Mouse (Mus musculus) forebrain, embryonic 13.5 days (tissue): ENCODE results near the gene Fgf15. TPM values are rescaled to one million over a fixed set of nuclear protein-coding genes. Genes with fewer than 3 reads are reported as not detected.
"Not testable (repeated sequence)": the region's sequence is repeated elsewhere in the genome, so short reads cannot be mapped to it uniquely, and the experiment has no call there.

Source experiments
- ATAC-seq: fragments of 200-750 bp; cut with Nextera tagmentation; 2 replicates; pipeline ENCODE4 v1.8.0; 2017
- H3K27ac ChIP-seq: fragments of 300-500 bp; sonication (generic); 2 replicates; pipeline ENCODE4 v1.5.1; 2015; ENCODE audit warnings: inconsistent platforms, mild to moderate bottlenecking, moderate library complexity
- H3K27me3 ChIP-seq: fragments of 300-500 bp; sonication (generic); 2 replicates; pipeline ENCODE4 v1.6.1; 2015; ENCODE audit warnings: mild to moderate bottlenecking, inconsistent platforms
- H3K36me3 ChIP-seq: fragments of 300-500 bp; sonication (generic); 2 replicates; pipeline ENCODE4 v1.6.1; 2015; ENCODE audit warnings: mild to moderate bottlenecking, inconsistent platforms; ENCODE audit not compliant: poor library complexity, severe bottlenecking
- H3K4me1 ChIP-seq: fragments of 300-500 bp; sonication (generic); 2 replicates; pipeline ENCODE4 v1.6.1; 2015; ENCODE audit warnings: inconsistent platforms
- H3K4me2 ChIP-seq: fragments of 300-500 bp; sonication (generic); 2 replicates; pipeline ENCODE4 v1.6.1; 2015; ENCODE audit warnings: inconsistent platforms, mild to moderate bottlenecking, moderate library complexity
- H3K4me3 ChIP-seq: fragments of 300-500 bp; sonication (generic); 2 replicates; pipeline ENCODE4 v1.5.1; 2015; ENCODE audit warnings: mild to moderate bottlenecking, inconsistent platforms
- H3K9ac ChIP-seq: fragments of 300-500 bp; sonication (generic); 2 replicates; pipeline ENCODE4 v1.6.1; 2015; ENCODE audit warnings: mild to moderate bottlenecking, inconsistent platforms
- H3K9me3 ChIP-seq: fragments of 300-500 bp; sonication (generic); replicated peaks from 2 replicates; pipeline ENCODE4 v1.6.1; 2016; ENCODE audit warnings: inconsistent platforms
- WGBS: fragments of 180-500 bp; shearing (Covaris S2); methylation state at CpG from one replicate; pipeline ENCODE4 v1.1.7; 2015; 5-methylcytosine and 5-hydroxymethylcytosine counted together
- polyA plus RNA-seq: library from polyadenylated mRNA; unstranded; fragments of >200 nt; fragmentation: Nextera tagmentation; extraction: Ambion mirVana; gene quantifications from 2 replicates; pipeline ENCODE4 v1.2.1, GENCODE M21; 2015

Fgf15 gene
- polyA plus RNA-seq, 1 experiment from 2014 or later = 48.2 TPM

DNA sequence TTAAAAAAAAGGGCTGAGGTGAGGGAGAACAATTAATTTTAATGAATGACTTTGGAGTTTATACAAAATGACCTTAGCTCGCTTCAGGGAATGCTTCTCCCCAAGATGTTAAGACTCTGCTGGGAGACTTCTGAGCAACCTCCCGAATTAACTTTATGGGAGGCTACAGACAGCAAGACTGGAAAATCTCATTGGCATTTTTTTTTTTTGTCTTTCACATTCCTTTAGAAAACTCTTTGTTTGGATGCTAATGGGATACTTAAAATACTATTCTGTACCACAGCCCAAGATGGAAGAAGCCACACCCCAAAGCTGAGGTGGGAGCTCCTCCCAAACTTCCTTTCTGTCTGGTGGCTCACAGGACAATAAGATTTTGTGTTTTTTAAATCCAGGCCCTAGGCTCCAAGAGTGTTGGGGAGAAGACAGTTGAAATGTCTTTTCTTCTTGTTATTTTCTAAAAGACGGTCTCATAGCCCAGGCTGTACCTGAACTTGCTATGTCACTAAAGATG is 32.1 kb upstream of the Fgf15 start:
- H3K9ac ChIP-seq = no peak overlapping the region
- no peak overlapping the region for H3K4me2 ChIP-seq
- H3K4me1 ChIP-seq = peaks cover 14% of the 10 kb centered on the region
- H3K27ac ChIP-seq = no peak overlapping the region
- H3K27me3 ChIP-seq = peaks cover 82% of the 10 kb centered on the region
- H3K9me3 ChIP-seq = no peaks in the 10 kb centered on the region
- 41% methylated on average over 3 of the region's 3 CpGs for WGBS
- no peaks in the 10 kb centered on the region for H3K36me3 ChIP-seq
- no peak overlapping the region for H3K4me3 ChIP-seq
- ATAC-seq = no peak

DNA sequence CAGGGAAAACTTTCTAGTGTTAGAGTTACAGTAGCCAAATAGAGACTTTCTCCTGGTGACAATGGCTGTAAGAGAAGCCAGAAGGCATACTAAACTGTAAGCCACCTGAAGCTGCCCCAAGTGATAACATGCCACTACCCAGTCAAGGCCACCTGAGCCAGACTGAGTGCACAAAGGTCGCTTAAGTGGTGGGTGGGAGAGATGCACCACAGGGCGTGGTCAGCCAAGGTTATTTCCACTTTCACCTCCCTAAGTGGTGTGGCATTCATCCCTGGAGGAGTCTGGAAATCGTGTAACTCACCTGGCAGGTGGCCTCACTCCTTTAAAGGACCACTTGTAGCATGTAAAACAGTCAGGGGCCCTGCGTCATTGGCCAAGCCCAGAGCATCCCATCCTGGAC is 29.2 kb upstream of the Fgf15 start:
- Histone ChIP-seq H3K4me1 (peaks cover under 1% of the 10 kb centered on the region), H3K36me3 (no peaks in the 10 kb centered on the region), H3K27ac (no peak overlapping the region), H3K9ac (no peak overlapping the region), H3K4me3 (no peak overlapping the region), H3K27me3 (peaks cover 53% of the 10 kb centered on the region), H3K4me2 (no peak overlapping the region), H3K9me3 (no peaks in the 10 kb centered on the region)
- no peak for ATAC-seq
- WGBS = 63% methylated on average over 4 of the region's 4 CpGs

GRCm38 (mm10) chr7:144867602-144868001 is 28.7 kb upstream of the Fgf15 start:
- WGBS = 81% methylated on average over 8 of the region's 8 CpGs
- H3K4me2 ChIP-seq = no peak overlapping the region
- no peaks in the 10 kb centered on the region for H3K36me3 ChIP-seq
- no peak overlapping the region for H3K9ac ChIP-seq
- no peak overlapping the region for H3K27ac ChIP-seq
- no peaks in the 10 kb centered on the region for H3K4me1 ChIP-seq
- no peak for ATAC-seq
- H3K27me3 ChIP-seq = peaks cover 48% of the 10 kb centered on the region
- H3K4me3 ChIP-seq = no peak overlapping the region
- H3K9me3 ChIP-seq = no peaks in the 10 kb centered on the region

DNA sequence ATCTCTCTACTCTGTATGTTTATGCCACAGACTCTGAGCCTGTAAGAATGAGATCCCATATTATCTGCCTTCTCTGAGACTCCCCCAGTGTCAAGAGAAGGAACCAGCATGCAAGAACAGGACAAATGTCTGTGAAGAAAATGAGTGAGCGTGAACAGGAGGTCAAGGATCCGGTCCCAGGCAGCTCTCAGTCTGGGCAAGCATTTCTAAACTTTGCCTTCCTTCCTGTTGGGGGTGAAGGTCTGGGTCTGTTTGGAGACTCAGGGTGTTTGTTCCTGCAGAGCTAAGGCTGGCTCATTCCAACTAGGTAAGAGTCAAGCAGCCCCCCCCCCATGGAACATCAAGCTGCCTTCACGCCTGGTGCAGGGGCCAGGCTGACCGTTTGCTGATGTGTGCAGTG is 23.9 kb upstream of the Fgf15 start:
- Histone ChIP-seq H3K4me1 (peaks cover 9% of the 10 kb centered on the region), H3K9me3 (no peaks in the 10 kb centered on the region), H3K27me3 (peaks cover 4% of the 10 kb centered on the region; the same call in 1 of the 2 replicates), H3K9ac (no peak overlapping the region), H3K4me2 (no peak overlapping the region), H3K27ac (no peak overlapping the region), H3K4me3 (no peak overlapping the region), H3K36me3 (no peaks in the 10 kb centered on the region)
- 73% methylated on average over 4 of the region's 4 CpGs for WGBS
- no peak for ATAC-seq

DNA sequence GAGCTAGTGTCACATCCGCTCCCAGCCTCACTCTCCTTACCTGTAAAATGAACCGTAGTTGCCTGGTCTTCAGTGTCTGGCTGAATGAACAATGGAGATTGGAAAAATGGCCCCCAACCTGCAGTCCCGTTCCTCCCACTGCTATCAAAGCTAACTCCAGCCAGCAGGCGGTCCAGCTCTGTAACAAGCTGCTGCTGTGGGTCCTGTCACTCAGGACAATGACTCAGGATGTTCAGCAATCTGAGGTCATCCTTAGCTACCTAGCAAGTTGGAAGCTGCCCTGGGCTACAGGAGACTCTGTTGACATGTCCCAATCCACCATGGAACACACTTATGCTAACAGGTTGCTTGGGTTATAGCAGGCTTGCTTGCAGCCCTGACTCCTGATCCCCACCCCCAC is 23.2 kb upstream of the Fgf15 start:
- H3K36me3 ChIP-seq = no peaks in the 10 kb centered on the region
- H3K27me3 ChIP-seq = peaks cover 3% of the 10 kb centered on the region; the same call in 1 of the 2 replicates
- H3K4me1 ChIP-seq = peaks cover 9% of the 10 kb centered on the region
- no peaks in the 10 kb centered on the region for H3K9me3 ChIP-seq
- ATAC-seq = no peak
- no peak overlapping the region for H3K27ac ChIP-seq
- no peak overlapping the region for H3K4me2 ChIP-seq
- 75% methylated on average over 4 of the region's 4 CpGs for WGBS
- H3K9ac ChIP-seq = no peak overlapping the region
- no peak overlapping the region for H3K4me3 ChIP-seq

DNA sequence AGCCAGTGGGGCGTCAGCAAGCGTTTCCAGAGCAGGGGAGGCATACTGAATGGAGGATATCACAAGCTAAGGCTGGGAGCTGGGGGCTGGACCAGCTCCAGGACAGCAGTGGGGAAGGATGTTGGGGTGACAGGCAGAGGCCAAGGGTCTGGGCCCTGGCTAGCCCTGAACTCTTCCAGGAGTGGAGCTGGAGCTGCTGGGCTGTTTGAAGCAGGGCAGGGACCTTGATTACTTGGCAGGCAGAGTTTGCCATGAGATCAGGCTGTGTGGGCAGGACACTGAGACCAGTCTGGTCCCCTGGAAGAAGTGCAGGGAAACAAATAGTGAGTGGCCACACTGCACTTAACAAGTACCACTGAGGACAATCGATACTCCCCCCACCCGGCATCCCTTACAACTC is 22.1 kb upstream of the Fgf15 start:
- ATAC-seq = no peak
- Histone ChIP-seq H3K27ac (no peak overlapping the region), H3K4me3 (no peak overlapping the region), H3K27me3 (peaks cover 3% of the 10 kb centered on the region; the same call in 1 of the 2 replicates), H3K36me3 (no peaks in the 10 kb centered on the region), H3K4me1 (peaks cover 9% of the 10 kb centered on the region), H3K9ac (no peak overlapping the region), H3K9me3 (no peaks in the 10 kb centered on the region), H3K4me2 (no peak overlapping the region)
- 61% methylated on average over 4 of the region's 4 CpGs for WGBS

DNA sequence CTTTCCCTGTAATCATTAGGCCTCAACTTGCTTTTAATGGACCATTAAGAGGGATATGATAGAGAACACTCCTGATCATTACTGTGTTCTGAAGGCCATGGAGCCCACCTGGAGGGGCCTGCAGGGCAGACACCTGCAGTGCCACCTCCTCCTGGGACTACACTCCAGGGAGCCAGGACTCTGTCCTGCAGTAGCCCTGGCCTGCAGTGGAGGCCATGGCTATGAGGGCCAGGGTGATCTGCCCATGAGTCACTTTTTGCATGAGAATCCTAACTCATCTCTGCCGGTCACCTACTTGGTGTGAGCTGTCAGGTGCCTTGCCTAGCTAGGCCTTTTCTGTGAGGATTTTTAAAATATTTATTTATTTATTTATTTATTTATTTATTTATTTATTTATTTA is 17.9 kb upstream of the Fgf15 start:
- 100% methylated on average over 1 of the region's 1 CpGs for WGBS
- Histone ChIP-seq H3K9ac (no peak overlapping the region), H3K4me2 (no peak overlapping the region)

DNA sequence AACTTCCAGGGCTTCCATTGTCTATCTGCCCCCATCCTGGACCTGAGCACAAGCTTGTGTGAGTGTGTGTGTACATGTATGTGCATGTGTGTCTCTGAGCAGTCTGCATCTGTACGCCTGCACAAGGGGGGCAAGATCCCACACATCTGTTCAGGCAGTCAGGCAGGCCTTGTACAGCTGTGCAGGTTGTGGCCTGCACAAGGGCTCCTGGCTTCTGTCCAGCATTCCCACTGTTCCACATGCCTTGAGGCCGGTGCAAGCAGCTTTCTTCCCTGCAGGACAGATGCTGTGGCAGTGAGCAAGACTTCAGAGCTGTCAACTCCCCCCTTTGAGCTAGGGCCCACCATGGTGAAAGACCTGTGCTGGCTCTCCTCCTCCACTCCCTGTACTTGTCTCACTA is 13.2 kb upstream of the Fgf15 start:
- no peak for ATAC-seq
- Histone ChIP-seq H3K36me3 (no peaks in the 10 kb centered on the region), H3K27ac (no peak overlapping the region), H3K4me3 (no peak overlapping the region), H3K27me3 (0 out of 2 replicates have a peak, but pooled peaks cover 6% of the 10 kb centered on the region), H3K9ac (no peak overlapping the region), H3K4me1 (no peaks in the 10 kb centered on the region), H3K4me2 (no peak overlapping the region), H3K9me3 (no peaks in the 10 kb centered on the region)
- WGBS = 40% methylated on average over 2 of the region's 2 CpGs

More for the DNA sequence above, 17.9 kb upstream of the Fgf15 start:
- no peak for ATAC-seq
- H3K27ac ChIP-seq = no peak overlapping the region
- H3K9me3 ChIP-seq = no peaks in the 10 kb centered on the region
- H3K4me1 ChIP-seq = peaks cover 9% of the 10 kb centered on the region
- no peak overlapping the region for H3K4me3 ChIP-seq
- H3K36me3 ChIP-seq = no peaks in the 10 kb centered on the region
- peaks cover 3% of the 10 kb centered on the region; the same call in 1 of the 2 replicates for H3K27me3 ChIP-seq

DNA sequence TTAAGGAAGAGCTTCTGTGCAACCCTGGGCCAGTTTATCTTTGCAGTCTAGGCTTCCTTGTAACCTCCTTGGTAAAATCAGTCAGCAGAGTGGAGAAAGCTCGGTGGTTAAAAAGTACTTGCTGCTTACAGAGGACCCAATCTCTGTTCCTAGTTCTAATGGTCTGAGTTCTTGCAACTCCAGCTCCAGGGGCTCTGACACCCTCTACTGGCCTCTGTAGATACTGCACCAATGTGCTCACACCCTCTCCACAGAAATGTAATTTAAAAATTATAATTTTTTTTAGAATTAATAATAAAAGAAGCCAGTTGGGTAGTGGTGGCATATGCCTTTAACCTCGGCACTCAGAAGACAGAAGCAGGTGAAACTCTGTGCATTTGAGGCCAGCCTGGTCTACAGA is 8.7 kb upstream of the Fgf15 start:
- peaks cover 8% of the 10 kb centered on the region; the same call in 1 of the 2 replicates for H3K4me1 ChIP-seq
- peaks cover 41% of the 10 kb centered on the region for H3K27me3 ChIP-seq
- no peak overlapping the region for H3K4me3 ChIP-seq
- no peaks in the 10 kb centered on the region for H3K36me3 ChIP-seq
- no peaks in the 10 kb centered on the region for H3K9me3 ChIP-seq
- H3K27ac ChIP-seq = no peak overlapping the region
- WGBS = 88% methylated on average over 2 of the region's 2 CpGs
- no peak for ATAC-seq
- H3K4me2 ChIP-seq = no peak overlapping the region
- no peak overlapping the region for H3K9ac ChIP-seq

DNA sequence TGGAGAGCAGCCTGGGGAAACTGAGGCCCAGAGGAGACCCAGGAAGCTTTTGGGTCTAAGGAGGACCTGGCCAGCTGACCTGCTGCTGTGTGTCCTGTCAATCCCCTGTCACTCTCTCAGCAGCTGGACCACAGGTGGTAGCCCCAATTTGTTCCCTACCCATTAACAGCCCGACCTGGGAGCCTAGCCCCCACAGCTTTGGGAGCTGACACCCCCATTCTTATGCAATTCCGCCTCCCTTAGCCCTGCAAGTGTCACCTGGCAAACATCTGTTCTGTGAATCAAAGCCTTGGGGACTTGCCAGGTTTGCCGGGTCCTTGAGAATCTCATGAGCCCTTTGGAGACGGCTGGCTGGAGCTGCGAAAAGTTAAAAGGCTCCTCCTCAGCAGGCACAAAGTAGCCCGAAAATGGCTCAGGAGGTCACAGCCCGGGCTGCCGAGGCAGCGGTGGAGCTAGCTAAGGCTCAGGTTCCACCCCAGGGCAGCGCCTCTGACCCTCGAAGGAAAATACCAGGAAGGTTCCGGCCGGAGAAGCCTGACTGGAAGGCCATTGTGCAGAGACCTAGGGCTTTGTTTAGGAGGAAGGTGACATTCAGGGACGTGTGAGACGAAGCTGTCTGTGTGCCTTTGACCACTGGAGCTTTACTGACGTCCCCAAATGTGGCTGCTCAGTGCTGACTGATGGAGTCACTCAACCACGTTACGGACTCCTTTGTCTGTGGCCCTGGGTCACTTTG is 7.6 kb upstream of the Fgf15 start:
- no peak for ATAC-seq
- H3K9ac ChIP-seq = no peak overlapping the region
- WGBS = 7% methylated on average over 18 of the region's 18 CpGs
- no peak overlapping the region for H3K27ac ChIP-seq
- no peaks in the 10 kb centered on the region for H3K36me3 ChIP-seq
- H3K4me1 ChIP-seq = peaks cover 8% of the 10 kb centered on the region; the same call in 1 of the 2 replicates
- H3K4me2 ChIP-seq = no peak overlapping the region
- peaks cover 41% of the 10 kb centered on the region for H3K27me3 ChIP-seq
- H3K4me3 ChIP-seq = no peak overlapping the region
- no peaks in the 10 kb centered on the region for H3K9me3 ChIP-seq

DNA sequence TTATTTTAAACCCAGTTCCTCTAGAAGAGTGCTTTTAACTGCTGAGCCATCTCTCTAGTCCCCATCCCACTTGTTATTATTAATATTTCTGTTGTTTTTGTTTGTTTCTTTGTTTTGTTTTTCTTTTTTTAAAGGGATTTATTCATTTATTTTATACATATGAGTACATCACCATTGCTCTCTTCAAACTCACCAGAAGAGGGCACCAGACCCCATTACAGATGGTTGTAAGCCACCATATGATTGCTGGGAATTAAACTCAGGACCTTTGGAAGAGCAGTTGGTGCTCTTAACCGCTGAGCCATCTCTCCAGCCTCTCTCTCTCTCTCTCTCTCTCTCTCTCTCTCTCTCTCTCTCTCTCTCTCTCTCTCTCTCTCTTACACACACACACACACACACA is 5.7 kb upstream of the Fgf15 start:
- WGBS = 83% methylated on average over 1 of the region's 1 CpGs
- Histone ChIP-seq H3K4me1 (peaks cover 21% of the 10 kb centered on the region), H3K27me3 (peaks cover 47% of the 10 kb centered on the region)
- H3K9ac ChIP-seq, H3K9me3 ChIP-seq, H3K4me2 ChIP-seq, H3K27ac ChIP-seq, H3K4me3 ChIP-seq, ATAC-seq, H3K36me3 ChIP-seq: not testable (repeated sequence)

- Histone ChIP-seq H3K27ac (no peak overlapping the region), H3K36me3 (no peaks in the 10 kb centered on the region), H3K9me3 (no peaks in the 10 kb centered on the region), H3K4me1 (peaks cover 33% of the 10 kb centered on the region), H3K9ac (no peak overlapping the region), H3K4me2 (no peak overlapping the region), H3K27me3 (peaks cover 59% of the 10 kb centered on the region), H3K4me3 (no peak overlapping the region)
- WGBS = 93% methylated on average over 2 of the region's 2 CpGs
- ATAC-seq = no peak
Observed at GRCm38 (mm10) chr7:144891863-144892262, 4.5 kb upstream of the Fgf15 start.

GRCm38 (mm10) chr7:144892322-144892721 is 4.0 kb upstream of the Fgf15 start:
- no peak overlapping the region for H3K4me3 ChIP-seq
- no peaks in the 10 kb centered on the region for H3K36me3 ChIP-seq
- H3K27ac ChIP-seq = no peak overlapping the region
- no peak overlapping the region for H3K4me2 ChIP-seq
- peaks cover 60% of the 10 kb centered on the region for H3K27me3 ChIP-seq
- no peaks in the 10 kb centered on the region for H3K9me3 ChIP-seq
- WGBS = 52% methylated on average over 6 of the region's 6 CpGs
- H3K4me1 ChIP-seq = peaks cover 37% of the 10 kb centered on the region
- no peak for ATAC-seq
- no peak overlapping the region for H3K9ac ChIP-seq
